In genomic region chr16:61546043-61546442, GRCm38 (mm10) we compare ENCODE assay signal across 21 mouse cellular contexts.
A peak's percentile ranks its signal among the peaks of the same experiment; 100 is the strongest.
DNase-seq lines count a peak whose midpoint lies in the region; ATAC-seq and TF ChIP-seq lines count a peak whose summit lies in the region.
"Had no signal": no experiment of that assay in that cellular context is flagged by ENCODE, and none has a peak within 500 bp of the region (broad histone marks: within the 10 kb centered on the region; RNA-seq: fewer than 3 reads in every experiment).

No protein-coding gene starts in this region.

- TF ChIP-seq CTCF in hindbrain, postnatal 0 days (IDR thresholded peaks at IDR 0.05; ENCODE audit: low read depth): no peak
- TF ChIP-seq CTCF in brain, embryonic 14.5 days (IDR thresholded peaks at IDR 0.05; ENCODE audit: borderline replicate concordance, extremely low read depth, insufficient read depth, insufficient read length): no peak
- no peak for TF ChIP-seq CTCF in lung, postnatal 0 days (IDR thresholded peaks at IDR 0.05)

- TF ChIP-seq EP300 in lung, postnatal 0 days (IDR thresholded peaks at IDR 0.05): no peak

- H3K9me3 ChIP-seq in hindbrain, postnatal 0 days (ENCODE audit: low read length): no peaks in the 10 kb centered on the region
- H3K9me3 ChIP-seq in hindbrain, embryonic 11.5 days (ENCODE audit: control insufficient read depth, low read length): no peaks in the 10 kb centered on the region
- no peaks in the 10 kb centered on the region for H3K9me3 ChIP-seq in lung, postnatal 0 days (ENCODE audit: low read length)
- H3K9me3 ChIP-seq: heart, embryonic 10.5 days; kidney, embryonic 15.5 days; limb, embryonic 10.5 days; liver, embryonic 13.5 days; megakaryocyte, embryonic 14.5 days; neural tube, embryonic 15.5 days had no signal

- WGBS in hindbrain, postnatal 0 days: 49% methylated on average over 2 of the region's 2 CpGs
- WGBS in hindbrain, embryonic 11.5 days: 82% methylated on average over 2 of the region's 2 CpGs
- 66% methylated on average over 2 of the region's 2 CpGs for WGBS in lung, postnatal 0 days

- no peak overlapping the region for H3K27ac ChIP-seq in hindbrain, postnatal 0 days
- H3K27ac ChIP-seq in hindbrain, embryonic 11.5 days (ENCODE audit: low read depth, low read length): no peak overlapping the region
- H3K27ac ChIP-seq in lung, postnatal 0 days (ENCODE audit: low read length): no peak overlapping the region
- H3K27ac ChIP-seq: heart, embryonic 10.5 days; kidney, embryonic 15.5 days; layer of hippocampus, adult 2 months; limb, embryonic 10.5 days; liver, embryonic 13.5 days; neural tube, embryonic 15.5 days had no signal

- DNase-seq in hindbrain, postnatal 0 days (ENCODE audit: low spot score): peak; percentile 40
- no peak for DNase-seq in hindbrain, embryonic 11.5 days (ENCODE audit: low spot score)
- peak; percentile 91 for DNase-seq in brain, adult 2 months (ENCODE audit: low read depth, low spot score)
- DNase-seq in brain, embryonic 14.5 days (ENCODE audit: low read depth): peak; percentile 69
- DNase-seq in cerebellum, adult 9-11 months: peak; percentile 83
- DNase-seq in ovary, postnatal 14 days (ENCODE audit: low spot score): no peak
- no peak for DNase-seq in lung, postnatal 0 days (ENCODE audit: low spot score)
- DNase-seq: adrenal gland, adult 8-10 months; gastrocnemius, postnatal 14 days; heart, postnatal 14 days; liver, embryonic 13.5 days; thymus, postnatal 4 days had no signal

- no peaks in the 10 kb centered on the region for H3K4me1 ChIP-seq in hindbrain, postnatal 0 days (ENCODE audit: insufficient read depth, low read length)
- no peaks in the 10 kb centered on the region for H3K4me1 ChIP-seq in hindbrain, embryonic 11.5 days (replicated peaks; ENCODE audit: control insufficient read depth, insufficient read depth, low read length)
- H3K4me1 ChIP-seq in lung, postnatal 0 days (ENCODE audit: insufficient read depth, low read depth, low read length): no peaks in the 10 kb centered on the region
- H3K4me1 ChIP-seq: heart, embryonic 10.5 days; kidney, embryonic 15.5 days; limb, embryonic 10.5 days; liver, embryonic 13.5 days; megakaryocyte, embryonic 14.5 days; neural tube, embryonic 15.5 days had no signal

- no peak overlapping the region for H3K4me2 ChIP-seq in hindbrain, postnatal 0 days (ENCODE audit: low read depth, low read length)
- no peak overlapping the region for H3K4me2 ChIP-seq in hindbrain, embryonic 11.5 days (replicated peaks; ENCODE audit: low read depth, low read length)
- H3K4me2 ChIP-seq in lung, postnatal 0 days (replicated peaks; ENCODE audit: low read depth, low read length): no peak overlapping the region
- H3K4me2 ChIP-seq: kidney, embryonic 15.5 days; liver, embryonic 13.5 days; neural tube, embryonic 15.5 days had no signal

- H3K4me3 ChIP-seq in hindbrain, postnatal 0 days (ENCODE audit: low read length): no peak overlapping the region
- H3K4me3 ChIP-seq in hindbrain, embryonic 11.5 days (ENCODE audit: low read depth, low read length): no peak overlapping the region
- no peak overlapping the region for H3K4me3 ChIP-seq in lung, postnatal 0 days (ENCODE audit: low read depth, low read length)
- H3K4me3 ChIP-seq: erythroblast, embryonic 14.5 days; heart, embryonic 10.5 days; kidney, embryonic 15.5 days; layer of hippocampus, adult 2 months; limb, embryonic 10.5 days; liver, embryonic 13.5 days; megakaryocyte, embryonic 14.5 days; neural tube, embryonic 15.5 days had no signal

- no peak overlapping the region for H3K9ac ChIP-seq in hindbrain, postnatal 0 days (replicated peaks; ENCODE audit: low read length)
- H3K9ac ChIP-seq in hindbrain, embryonic 11.5 days (ENCODE audit: low read depth, low read length): no peak overlapping the region
- no peak overlapping the region for H3K9ac ChIP-seq in lung, postnatal 0 days (replicated peaks; ENCODE audit: low read depth)
- H3K9ac ChIP-seq: kidney, embryonic 15.5 days; liver, embryonic 13.5 days; neural tube, embryonic 15.5 days had no signal

- no peak for TF ChIP-seq POLR2A in brain, embryonic 14.5 days (IDR thresholded peaks at IDR 0.05; ENCODE audit: borderline replicate concordance, extremely low read depth, insufficient read depth, insufficient read length, poor library complexity, severe bottlenecking)

- H3K36me3 ChIP-seq in hindbrain, postnatal 0 days (ENCODE audit: insufficient read depth, low read length): no peaks in the 10 kb centered on the region
- H3K36me3 ChIP-seq in hindbrain, embryonic 11.5 days (ENCODE audit: control insufficient read depth, insufficient read depth, low read length): no peaks in the 10 kb centered on the region
- no peaks in the 10 kb centered on the region for H3K36me3 ChIP-seq in lung, postnatal 0 days (ENCODE audit: insufficient read depth, low read length)
- H3K36me3 ChIP-seq: heart, embryonic 10.5 days; kidney, embryonic 15.5 days; limb, embryonic 10.5 days; liver, embryonic 13.5 days; neural tube, embryonic 15.5 days had no signal

- peak; percentile 67 for ATAC-seq in hindbrain, postnatal 0 days
- no peak for ATAC-seq in hindbrain, embryonic 11.5 days (ENCODE audit: low FRiP score)
- ATAC-seq in erythroblast, adult 5-6 weeks (replicated peaks; ENCODE audit: low FRiP score, poor library complexity, severe bottlenecking): no peak
- ATAC-seq in lung, postnatal 0 days: no peak
- ATAC-seq: CD4-positive, CD25-positive, alpha-beta regulatory T cell, adult 4 months had no signal

- H3K27me3 ChIP-seq in hindbrain, postnatal 0 days (ENCODE audit: insufficient read depth, low read length): no peaks in the 10 kb centered on the region
- H3K27me3 ChIP-seq in hindbrain, embryonic 11.5 days (ENCODE audit: control insufficient read depth, insufficient read depth, low read length): no peaks in the 10 kb centered on the region
- H3K27me3 ChIP-seq in lung, postnatal 0 days (replicated peaks; ENCODE audit: insufficient read depth, low read length): no peaks in the 10 kb centered on the region
- H3K27me3 ChIP-seq: kidney, embryonic 15.5 days; liver, embryonic 13.5 days; megakaryocyte, embryonic 14.5 days; neural tube, embryonic 15.5 days had no signal

Comparison
In these comparisons a context has a peak if more than half of its experiments do, and no peak if none do; other contexts are left out.
1. DNase-seq: peak in hindbrain, postnatal 0 days (single experiment), brain, adult 2 months (single experiment), brain, embryonic 14.5 days (single experiment) and cerebellum, adult 9-11 months (single experiment); none in hindbrain, embryonic 11.5 days (single experiment), ovary, postnatal 14 days (single experiment) and lung, postnatal 0 days (single experiment).